Mouse (Mus musculus): ENCODE measurements around the gene Atmin. TPM values are rescaled to one million over a fixed set of nuclear protein-coding genes. Genes with fewer than 3 reads are reported as not detected.

The Atmin gene
- polyA plus RNA-seq, 1 experiment from 2014 or later: 6.1 TPM

GRCm38 (mm10) chr8:116992176-116992971 is 49.2 kb downstream of the Atmin start:
- Histone ChIP-seq H3K4me2 (replicated peaks; ENCODE audit: low read depth) (peak overlapping the region; percentile 66), H3K36me3 (ENCODE audit: control insufficient read depth, insufficient read depth, low read length) (peaks cover 2% of the 10 kb centered on the region; the same call in 1 of the 2 replicates), H3K4me3 (ENCODE audit: low read depth, low read length) (peak overlapping the region; percentile 65), H3K9ac (ENCODE audit: low read length) (peak overlapping the region; percentile 54), H3K4me1 (replicated peaks; ENCODE audit: control insufficient read depth, insufficient read depth) (no peaks in the 10 kb centered on the region), H3K27me3 (ENCODE audit: control insufficient read depth, insufficient read depth, low read length) (no peaks in the 10 kb centered on the region), H3K9me3 (ENCODE audit: control insufficient read depth, low read length) (no peaks in the 10 kb centered on the region), H3K27ac (replicated peaks) (peak overlapping the region; percentile 56)
- ATAC-seq (ENCODE audit: low FRiP score, low TSS enrichment) (no peak), DNase-seq (ENCODE audit: low spot score) (peak; percentile 48)
- WGBS: 6% methylated on average over 23 of the region's 23 CpGs
- TF ChIP-seq CTCF (IDR thresholded peaks at IDR 0.05; ENCODE audit: low read depth): no peak

GRCm38 (mm10) chr8:116993095-116993867 is 50.1 kb downstream of the Atmin start, which contains the start of gene Gcsh:
Gene Gcsh, minus strand, starts transcription at chr8:116993537.
- peak within 1 kb of the TSS; percentile 65 for H3K4me3 ChIP-seq (ENCODE audit: low read depth, low read length)
- peak within 1 kb of the TSS; percentile 54 for H3K9ac ChIP-seq (ENCODE audit: low read length)
- H3K4me1 ChIP-seq (replicated peaks; ENCODE audit: control insufficient read depth, insufficient read depth): no peaks in the 10 kb centered on the region
- peak; percentile 100 for ATAC-seq (ENCODE audit: low FRiP score, low TSS enrichment)
- H3K36me3 ChIP-seq (ENCODE audit: control insufficient read depth, insufficient read depth, low read length): peaks cover 2% of the 10 kb centered on the region; the same call in 1 of the 2 replicates
- no peaks in the 10 kb centered on the region for H3K27me3 ChIP-seq (ENCODE audit: control insufficient read depth, insufficient read depth, low read length)
- DNase-seq (ENCODE audit: low spot score): peak; percentile 100
- under 1% methylated on average over 56 of the region's 56 CpGs for WGBS
- H3K9me3 ChIP-seq (ENCODE audit: control insufficient read depth, low read length): no peaks in the 10 kb centered on the region
- peak within 1 kb of the TSS; percentile 56 for H3K27ac ChIP-seq (replicated peaks)
- H3K4me2 ChIP-seq (replicated peaks; ENCODE audit: low read depth): peak within 1 kb of the TSS; percentile 66
- TF ChIP-seq CTCF (IDR thresholded peaks at IDR 0.05; ENCODE audit: low read depth): peak; percentile 4; the same call in 1 of the 2 replicates
- TF ChIP-seq EP300 (optimal IDR thresholded peaks at IDR 0.05): no peak

- ATAC-seq (ENCODE audit: low FRiP score, low TSS enrichment) (no peak), DNase-seq (ENCODE audit: low spot score) (no peak)
- Histone ChIP-seq H3K27me3 (ENCODE audit: control insufficient read depth, insufficient read depth, low read length) (no peaks in the 10 kb centered on the region), H3K4me3 (ENCODE audit: low read depth, low read length) (peak overlapping the region; percentile 65), H3K4me1 (replicated peaks; ENCODE audit: control insufficient read depth, insufficient read depth) (no peaks in the 10 kb centered on the region), H3K36me3 (ENCODE audit: control insufficient read depth, insufficient read depth, low read length) (peaks cover 2% of the 10 kb centered on the region; the same call in 1 of the 2 replicates), H3K4me2 (replicated peaks; ENCODE audit: low read depth) (peak overlapping the region; percentile 66), H3K9me3 (ENCODE audit: control insufficient read depth, low read length) (no peaks in the 10 kb centered on the region), H3K27ac (replicated peaks) (no peak overlapping the region), H3K9ac (ENCODE audit: low read length) (no peak overlapping the region; the same call in 1 of the 2 replicates)
- 61% methylated on average over 11 of the region's 11 CpGs for WGBS
- TF ChIP-seq CTCF (IDR thresholded peaks at IDR 0.05; ENCODE audit: low read depth): no peak
- no peak for TF ChIP-seq EP300 (optimal IDR thresholded peaks at IDR 0.05)
Observed at GRCm38 (mm10) chr8:116994016-116994716, 51.0 kb downstream of the Atmin start.

Other genes with a start within 250 kb of the Atmin start
- 3.2 and 3.7 TPM in 2 replicates for gene Cdyl2, start 210.4 kb upstream of the Atmin start, polyA plus RNA-seq (2015; fragmentation: Nextera tagmentation; extraction: Ambion mirVana)
- 43.2 and 47.7 TPM in 2 replicates for gene Cmc2, start 21.9 kb upstream of the Atmin start, polyA plus RNA-seq (2015; fragmentation: Nextera tagmentation; extraction: Ambion mirVana)
- 7.2 and 8.3 TPM in 2 replicates for gene Cenpn, start 21.7 kb upstream of the Atmin start, polyA plus RNA-seq (2015; fragmentation: Nextera tagmentation; extraction: Ambion mirVana)
- 0.45 and 0.56 TPM in 2 replicates for gene 1700030J22Rik, start 35.6 kb downstream of the Atmin start, polyA plus RNA-seq (2015; fragmentation: Nextera tagmentation; extraction: Ambion mirVana)
- gene Gcsh, start 50.1 kb downstream of the Atmin start, polyA plus RNA-seq (2015; fragmentation: Nextera tagmentation; extraction: Ambion mirVana): 87.5 and 89.3 TPM in 2 replicates
- gene Pkd1l2, start 139.1 kb downstream of the Atmin start, polyA plus RNA-seq (2015; fragmentation: Nextera tagmentation; extraction: Ambion mirVana): 0.08 TPM in 1 of 2 replicates, not detected in the other
- gene Bco1, start 152.5 kb downstream of the Atmin start, polyA plus RNA-seq (2015; fragmentation: Nextera tagmentation; extraction: Ambion mirVana): 0.49 and 0.53 TPM in 2 replicates
- 1.5 and 2.4 TPM in 2 replicates for gene Gan, start 214.7 kb downstream of the Atmin start, polyA plus RNA-seq (2015; fragmentation: Nextera tagmentation; extraction: Ambion mirVana)

Data from stomach, postnatal 0 days (tissue).